Mouse (Mus musculus) hindbrain, postnatal 0 days (tissue): Measurements from ENCODE around the gene Arhgef10l. TPM values are rescaled to one million over a fixed set of nuclear protein-coding genes. Genes with fewer than 3 reads are reported as not detected.

Experiments used
- ATAC-seq: fragments of 200-750 bp; cut with Nextera tagmentation; 2 replicates; pipeline ENCODE4 v1.8.0; 2017; ENCODE audit warnings: mild to moderate bottlenecking, moderate TSS enrichment, moderate library complexity
- DNase-seq: peaks from one replicate; pipeline ENCODE4 v3.0.0-alpha.2; 2015; ENCODE audit warnings: low spot score
- H3K27ac ChIP-seq: fragments of 300-500 bp; sonication (generic); 2 replicates; pipeline ENCODE4 v1.5.1; 2014; ENCODE audit warnings: mild to moderate bottlenecking
- H3K27me3 ChIP-seq: fragments of 300-500 bp; sonication (generic); 2 replicates; pipeline ENCODE4 v1.6.1; 2014; ENCODE audit warnings: low read length, mixed read lengths; ENCODE audit not compliant: insufficient read depth
- H3K36me3 ChIP-seq: fragments of 300-500 bp; sonication (generic); 2 replicates; pipeline ENCODE4 v1.6.1; 2014; ENCODE audit warnings: low read length, mixed read lengths; ENCODE audit not compliant: insufficient read depth
- H3K4me1 ChIP-seq: fragments of 300-500 bp; sonication (generic); 2 replicates; pipeline ENCODE4 v1.6.1; 2014; ENCODE audit warnings: antibody characterized with exemption, low read length, mixed read lengths; ENCODE audit not compliant: insufficient read depth
- H3K4me2 ChIP-seq: fragments of 300-500 bp; sonication (generic); 2 replicates; pipeline ENCODE4 v1.6.1; 2014; ENCODE audit warnings: low read depth, mild to moderate bottlenecking, low read length, moderate library complexity, mixed read lengths
- H3K4me3 ChIP-seq: fragments of 300-500 bp; sonication (generic); 2 replicates; pipeline ENCODE4 v1.5.1; 2014; ENCODE audit warnings: low read length
- H3K9ac ChIP-seq: fragments of 300-500 bp; sonication (generic); replicated peaks from 2 replicates; pipeline ENCODE4 v1.6.1; 2014; ENCODE audit warnings: mild to moderate bottlenecking, low read length, moderate library complexity, mixed read lengths
- H3K9me3 ChIP-seq: fragments of 300-500 bp; sonication (generic); 2 replicates; pipeline ENCODE4 v1.6.1; 2016; ENCODE audit warnings: low read length, mixed read lengths
- CTCF ChIP-seq: IDR thresholded peaks from 2 replicates; pipeline ENCODE4 v1.5.1; 2016; ENCODE audit warnings: antibody characterized with exemption, control low read depth, low read depth
- WGBS: fragments of 180-500 bp; shearing (Covaris S2); extraction: QIAGEN DNeasy Blood & Tissue Kit; methylation state at CpG from one replicate; pipeline ENCODE4 v1.1.7; 2014; 5-methylcytosine and 5-hydroxymethylcytosine counted together
- microRNA-seq, 2 experiments: library from miRNA; unstranded; fragments of <30 nt; microRNA quantifications; one replicate each; pipeline ENCODE4; 2016
- polyA plus RNA-seq: library from polyadenylated mRNA; unstranded; fragments of >200 nt; fragmentation: Nextera tagmentation; extraction: Ambion mirVana; gene quantifications from 2 replicates; pipeline ENCODE4 v1.2.1, GENCODE M21; 2015
- total RNA-seq: library from RNA; depleted of rRNA; stranded (reverse); fragments of >200 nt; gene quantifications from 2 replicates; pipeline ENCODE4 v1.2.3, GENCODE M21; 2014; rRNA removed

Gene Arhgef10l
- total and polyA plus RNA-seq, 2 experiments from 2014 or later, result 22.5 to 79.2 TPM

DNA sequence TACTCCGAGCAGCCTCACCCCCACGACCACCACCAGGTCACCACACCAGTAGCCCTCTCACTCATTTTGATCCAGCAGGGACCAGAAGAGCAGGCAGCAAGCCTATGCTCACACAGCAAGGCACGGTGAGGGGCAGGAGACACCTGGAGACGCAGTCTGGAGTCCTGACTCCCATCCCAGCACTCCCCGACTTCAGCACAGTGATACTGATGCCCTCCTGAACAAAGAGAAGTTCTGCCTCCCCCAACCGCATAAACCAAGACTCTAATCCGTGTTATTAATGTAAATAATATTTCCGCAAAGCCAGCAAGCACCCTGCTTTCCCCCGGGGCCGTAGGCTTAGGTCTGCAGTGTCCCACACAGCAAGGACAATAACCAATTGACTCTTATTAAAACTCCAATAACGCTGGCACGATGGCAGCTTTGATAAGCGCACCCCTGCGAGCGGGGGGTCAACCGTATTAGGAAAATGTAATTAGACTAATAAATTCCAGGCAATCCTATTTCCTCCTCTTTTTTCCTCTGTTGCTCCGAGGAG, 198.5 kb downstream of the Arhgef10l start:
- WGBS, result 57% methylated on average over 17 of the region's 17 CpGs
- H3K27me3 ChIP-seq, result no peaks in the 10 kb centered on the region
- no peaks in the 10 kb centered on the region for H3K36me3 ChIP-seq
- no peak overlapping the region for H3K27ac ChIP-seq
- no peaks in the 10 kb centered on the region for H3K9me3 ChIP-seq
- no peak overlapping the region for H3K4me2 ChIP-seq
- no peaks in the 10 kb centered on the region for H3K4me1 ChIP-seq
- ATAC-seq (no peak), DNase-seq (no peak)
- H3K9ac ChIP-seq, result no peak overlapping the region
- no peak overlapping the region for H3K4me3 ChIP-seq
- TF ChIP-seq CTCF, result no peak

Small RNAs within 50 kb of the gene (microRNA-seq; reads per million reads assigned to microRNA genes)
- 0 reads per million in 2 experiments for gene Gm23045

Other genes starting within 250 kb of the Arhgef10l start
- 58.3 and 60.3 TPM in 2 replicates for gene Rcc2, start 34.5 kb upstream of the Arhgef10l start, total RNA-seq
- gene Rcc2, start 34.5 kb upstream of the Arhgef10l start, polyA plus RNA-seq, result 15.8 and 16.2 TPM in 2 replicates
- 0.18 and 0.58 TPM in 2 replicates for gene Padi6, start 76.6 kb upstream of the Arhgef10l start, total RNA-seq
- gene Padi6, start 76.6 kb upstream of the Arhgef10l start, polyA plus RNA-seq, result 0.11 and 0.16 TPM in 2 replicates
- gene Padi4, start 108.2 kb upstream of the Arhgef10l start, total RNA-seq, result not detected in 2 replicates
- not detected in 2 replicates for gene Padi4, start 108.2 kb upstream of the Arhgef10l start, polyA plus RNA-seq
- gene Padi3, start 144.6 kb upstream of the Arhgef10l start, total RNA-seq, result not detected in 2 replicates
- gene Padi3, start 144.6 kb upstream of the Arhgef10l start, polyA plus RNA-seq, result 0.05 TPM in 2 replicates
- gene Padi1, start 179.8 kb upstream of the Arhgef10l start, total RNA-seq, result 0.25 TPM in 1 of 2 replicates, not detected in the other
- gene Padi1, start 179.8 kb upstream of the Arhgef10l start, polyA plus RNA-seq, result 0.05 TPM in 1 of 2 replicates, not detected in the other
- gene Padi2, start 240.3 kb upstream of the Arhgef10l start, total RNA-seq, result 5.3 and 5.5 TPM in 2 replicates
- gene Padi2, start 240.3 kb upstream of the Arhgef10l start, polyA plus RNA-seq, result 2.7 and 3.0 TPM in 2 replicates